Mouse (Mus musculus) MEL-GATA-1-ER (cell line): ENCODE data around the gene Ercc8.

ENCODE experiments used
- DNase-seq: peaks from one replicate; pipeline ENCODE4 v3.0.0-alpha.2; 2012; ENCODE audit warnings: low read depth; ENCODE audit errors: extremely low read depth

The Ercc8 gene

DNA sequence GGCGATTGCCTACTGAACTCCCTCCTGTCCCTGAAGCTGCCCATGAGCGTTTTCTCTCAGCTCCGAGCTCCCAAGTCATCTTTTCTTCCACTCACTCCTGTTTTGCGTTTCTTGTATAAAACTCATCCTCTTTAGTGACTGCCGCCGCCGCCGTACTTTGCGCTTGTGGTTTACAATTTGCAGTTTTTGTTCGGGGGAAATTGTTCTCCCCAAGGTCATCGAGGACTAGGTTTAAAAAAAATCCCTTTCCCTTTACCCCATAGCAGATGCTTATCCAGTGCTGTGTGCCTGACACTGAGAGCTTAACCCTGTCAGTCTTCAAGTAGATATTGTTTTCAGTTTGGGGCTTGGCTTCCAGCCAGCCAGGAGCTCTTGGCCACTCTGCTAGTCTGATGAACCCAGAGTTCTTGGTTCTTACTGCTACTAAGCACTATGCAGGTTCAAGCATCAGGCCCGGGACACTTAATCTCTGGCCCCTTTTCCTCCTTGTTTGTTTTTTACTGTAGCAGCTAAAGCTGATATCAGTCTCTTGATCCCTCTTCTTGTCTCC lies 56.8 kb downstream of the Ercc8 start:
- DNase-seq, result no peak

DNA sequence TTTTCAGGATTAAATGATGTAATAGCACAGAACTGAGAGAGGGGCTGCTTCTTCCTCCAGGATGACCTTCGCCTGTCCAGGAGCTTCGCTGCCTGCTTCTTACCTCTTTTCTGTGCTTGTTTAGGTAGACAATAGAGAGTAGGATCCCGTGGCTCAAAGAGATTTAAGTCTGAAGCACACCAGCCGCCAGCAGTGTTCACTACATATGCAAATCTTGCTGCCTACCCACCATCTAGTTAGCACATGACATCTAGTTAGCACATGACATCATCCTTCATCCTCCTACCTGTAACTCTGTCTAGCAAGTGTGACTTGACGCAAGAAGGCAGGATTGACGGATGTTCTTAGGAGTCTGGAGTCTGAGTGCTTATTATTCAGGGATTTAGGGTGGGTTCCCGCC lies 61.2 kb downstream of the Ercc8 start:
- DNase-seq, result no peak

DNA sequence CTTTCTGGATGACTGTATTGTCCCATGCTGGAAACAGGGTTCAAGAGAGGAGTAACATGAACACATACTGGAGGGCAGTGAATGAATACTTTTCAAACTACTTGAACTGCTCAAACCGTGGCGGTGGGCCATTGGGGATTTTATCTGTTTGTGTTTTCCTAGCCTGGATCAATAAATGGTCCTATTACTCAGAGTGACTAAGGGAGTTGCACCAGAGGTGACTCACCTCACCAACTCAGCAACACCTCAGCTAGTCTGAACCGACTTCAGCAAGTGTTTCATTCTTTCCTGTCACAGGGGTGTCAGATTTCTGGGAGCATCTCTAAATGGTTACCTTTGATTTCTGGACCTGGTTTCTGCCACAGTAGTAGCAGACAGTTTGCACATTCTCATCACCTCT lies 70.7 kb downstream of the Ercc8 start:
- DNase-seq, result no peak

- DNase-seq, result no peak
These were observed 71.3 kb downstream of the Ercc8 start for GRCm38 (mm10) chr13:108229634-108230330.

DNA sequence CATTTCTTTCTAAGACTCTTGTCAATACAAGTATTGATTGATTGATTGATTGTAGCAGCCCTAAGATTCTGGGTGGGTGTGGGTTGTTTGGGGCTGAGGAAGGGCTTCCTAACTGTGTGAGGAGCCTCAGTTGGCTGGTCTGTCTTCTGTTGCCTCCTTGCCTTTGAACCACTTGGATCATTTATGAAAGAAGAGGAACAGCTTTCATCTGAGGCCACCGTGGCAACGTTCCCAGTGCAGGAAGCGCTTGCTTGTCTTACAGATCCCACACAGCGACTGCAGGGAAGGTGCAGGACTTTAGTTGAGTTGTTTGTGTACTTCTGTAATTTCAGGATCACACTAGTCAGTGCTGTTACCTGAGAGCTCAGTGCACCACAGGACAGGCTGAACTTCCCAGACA lies 81.5 kb downstream of the Ercc8 start:
- DNase-seq, result no peak

- DNase-seq, result no peak
These were observed 83.2 kb downstream of the Ercc8 start for GRCm38 (mm10) chr13:108241715-108242114.
